15 mouse cellular contexts compared by ENCODE assay signal in the genomic region with DNA sequence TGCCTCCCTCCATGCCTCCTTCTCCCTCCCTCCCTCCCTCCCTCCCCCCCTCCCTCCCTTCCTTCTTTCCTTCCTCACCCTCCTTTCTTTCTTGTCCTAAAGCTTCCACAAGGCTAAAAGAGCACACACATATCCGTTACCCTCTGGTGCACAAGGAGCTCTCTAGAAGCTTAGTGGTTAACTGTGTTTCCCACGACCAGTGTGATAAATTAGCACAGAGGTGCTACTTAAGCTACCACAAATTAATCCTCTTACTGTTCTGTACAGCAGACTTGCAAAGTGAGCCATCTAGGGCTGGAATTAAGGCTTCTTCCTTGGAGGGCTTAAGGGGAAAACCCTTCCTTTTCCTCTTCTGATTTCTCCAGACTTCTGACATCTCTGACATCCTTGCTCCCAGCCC.
"Had no signal": no experiment of that assay in that cellular context is flagged by ENCODE, and none has a peak within 500 bp of the region (broad histone marks: within the 10 kb centered on the region; RNA-seq: fewer than 3 reads in every experiment).

No protein-coding gene starts in this region.

- H3K27me3 ChIP-seq: liver, embryonic 12.5 days; megakaryocyte, embryonic 14.5 days; midbrain, embryonic 12.5 days; neural tube, embryonic 12.5 days had no signal

- H3K27ac ChIP-seq: liver, embryonic 12.5 days; liver, embryonic 14.5 days; macrophage; midbrain, embryonic 12.5 days; neural tube, embryonic 12.5 days had no signal

- H3K4me1 ChIP-seq: liver, embryonic 12.5 days; midbrain, embryonic 12.5 days; neural tube, embryonic 12.5 days had no signal

- H3K9ac ChIP-seq: liver, embryonic 12.5 days; liver, embryonic 14.5 days; lung, embryonic 14.5 days; midbrain, embryonic 12.5 days; neural tube, embryonic 12.5 days had no signal

- H3K36me3 ChIP-seq: liver, embryonic 12.5 days; midbrain, embryonic 12.5 days; neural tube, embryonic 12.5 days had no signal

- H3K9me3 ChIP-seq: liver, embryonic 12.5 days; megakaryocyte, embryonic 14.5 days; midbrain, embryonic 12.5 days; neural tube, embryonic 12.5 days had no signal

- H3K4me3 ChIP-seq: liver, embryonic 12.5 days; midbrain, embryonic 12.5 days; neural tube, embryonic 12.5 days had no signal

- H3K4me2 ChIP-seq: liver, embryonic 12.5 days; lung, embryonic 14.5 days; midbrain, embryonic 12.5 days; neural tube, embryonic 12.5 days had no signal

- DNase-seq: lung, embryonic 14.5 days; lung, postnatal 10 days; right cerebral cortex, adult 18-20 months; right cerebral cortex, postnatal 25 days; right cerebral cortex, postnatal 4 days; spleen, adult 18-20 months; thymus, adult 18-20 months; thymus, postnatal 14 days; thymus, postnatal 36 days had no signal
